Mouse (Mus musculus) spleen, adult 2 months (tissue): Measurements from ENCODE around the gene Krtap4-1.

Experiments used
- CTCF ChIP-seq: fragments of 200-500 bp; IDR thresholded peaks from 2 replicates; pipeline ENCODE4 v1.5.1; 2011; ENCODE audit warnings: mild to moderate bottlenecking, inconsistent platforms; ENCODE audit not compliant: insufficient read depth, insufficient read length, insufficient replicate concordance; ENCODE audit errors: extremely low read depth
- POLR2A ChIP-seq: fragments of 200-500 bp; IDR thresholded peaks from 2 replicates; pipeline ENCODE4 v1.6.1; 2011; ENCODE audit warnings: low read depth, low read length, inconsistent platforms

- TF ChIP-seq CTCF (no peak), POLR2A (no peak)
These were observed 47.0 kb downstream of the Krtap4-1 start for GRCm38 (mm10) chr11:99581051-99581450.
